Mouse (Mus musculus) heart, adult 2 months (tissue): Measurements from ENCODE around the gene 4933427D14Rik.

Source experiments
- CTCF ChIP-seq: fragments of 200-600 bp; IDR thresholded peaks from 2 replicates; pipeline ENCODE4 v1.8.1; 2022; ENCODE audit warnings: antibody characterized with exemption, mild to moderate bottlenecking, moderate library complexity
- EP300 ChIP-seq: fragments of 200-500 bp; IDR thresholded peaks from 2 replicates; pipeline ENCODE4 v1.6.1; 2011; ENCODE audit warnings: low read depth, low read length, control low read depth; ENCODE audit not compliant: insufficient read depth

GRCm38 (mm10) chr11:72155981-72156428, 51.3 kb downstream of the 4933427D14Rik start:
- TF ChIP-seq EP300 (no peak), CTCF (no peak)
